Comparison of ENCODE assay signal across 19 mouse cellular contexts in the genomic region with DNA sequence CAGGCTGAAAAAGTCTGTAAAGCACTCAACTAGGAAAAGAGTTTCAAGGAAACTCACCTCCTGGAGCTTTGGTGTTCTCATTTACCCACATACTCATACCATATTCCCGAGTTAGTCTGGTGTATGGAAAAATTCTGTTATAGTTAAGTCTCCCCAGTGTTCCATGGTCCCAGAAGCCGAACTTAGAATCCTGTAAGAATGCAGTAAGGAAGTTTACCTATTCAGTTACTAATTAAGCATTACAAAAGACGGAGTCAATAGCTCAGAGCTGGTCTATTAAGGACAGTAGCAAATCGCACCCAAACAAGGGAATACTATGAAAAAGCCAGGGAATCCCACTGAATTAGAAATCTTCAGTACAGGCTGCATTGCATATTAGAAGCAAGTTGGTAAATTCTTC.
A peak's percentile ranks its signal among the peaks of the same experiment; 100 is the strongest.
DNase-seq lines count a peak whose midpoint lies in the region; ATAC-seq and TF ChIP-seq lines count a peak whose summit lies in the region.
"Had no signal": no experiment of that assay in that cellular context is flagged by ENCODE, and none has a peak within 500 bp of the region (broad histone marks: within the 10 kb centered on the region; RNA-seq: fewer than 3 reads in every experiment).

No protein-coding gene starts in this region.

- H3K4me2 ChIP-seq in intestine, embryonic 16.5 days (ENCODE audit: low read depth, low read length) = no peak overlapping the region
- H3K4me2 ChIP-seq in intestine, embryonic 15.5 days (replicated peaks) = no peak overlapping the region
- H3K4me2 ChIP-seq in liver, postnatal 0 days (ENCODE audit: low read depth, low read length) = no peak overlapping the region
- H3K4me2 ChIP-seq: embryonic facial prominence, embryonic 15.5 days; forebrain, embryonic 15.5 days; heart, embryonic 13.5 days; hindbrain, embryonic 13.5 days had no signal

- no peaks in the 10 kb centered on the region for H3K36me3 ChIP-seq in intestine, embryonic 16.5 days (ENCODE audit: control insufficient read depth, insufficient read depth, low read length)
- no peaks in the 10 kb centered on the region for H3K36me3 ChIP-seq in intestine, embryonic 15.5 days
- no peaks in the 10 kb centered on the region for H3K36me3 ChIP-seq in liver, adult 2 months (ENCODE audit: control insufficient read depth, insufficient read depth, low read length)
- no peaks in the 10 kb centered on the region for H3K36me3 ChIP-seq in liver, postnatal 0 days (replicated peaks; ENCODE audit: insufficient read depth, low read length)
- H3K36me3 ChIP-seq in embryonic facial prominence, embryonic 10.5 days (replicated peaks) = no peaks in the 10 kb centered on the region
- H3K36me3 ChIP-seq: embryonic facial prominence, embryonic 15.5 days; forebrain, embryonic 15.5 days; G1E; heart, embryonic 13.5 days; hindbrain, embryonic 13.5 days had no signal

- no peak overlapping the region for H3K4me3 ChIP-seq in intestine, embryonic 16.5 days (ENCODE audit: low read length)
- H3K4me3 ChIP-seq in intestine, embryonic 15.5 days (replicated peaks) = no peak overlapping the region
- no peak overlapping the region for H3K4me3 ChIP-seq in liver, adult 2 months (ENCODE audit: insufficient read depth, low read depth, low read length)
- no peak overlapping the region for H3K4me3 ChIP-seq in liver, postnatal 0 days (ENCODE audit: low read depth, low read length)
- H3K4me3 ChIP-seq in embryonic facial prominence, embryonic 10.5 days = no peak overlapping the region
- H3K4me3 ChIP-seq: embryonic facial prominence, embryonic 15.5 days; forebrain, embryonic 15.5 days; heart, embryonic 13.5 days; hindbrain, embryonic 13.5 days had no signal

- H3K4me1 ChIP-seq in intestine, embryonic 16.5 days (ENCODE audit: control insufficient read depth, insufficient read depth, low read length) = no peaks in the 10 kb centered on the region
- no peaks in the 10 kb centered on the region for H3K4me1 ChIP-seq in intestine, embryonic 15.5 days (replicated peaks)
- H3K4me1 ChIP-seq in liver, adult 2 months (ENCODE audit: control insufficient read depth, insufficient read depth, low read length) = peaks cover 1% of the 10 kb centered on the region; the same call in 1 of the 2 replicates
- no peaks in the 10 kb centered on the region for H3K4me1 ChIP-seq in liver, postnatal 0 days (ENCODE audit: insufficient read depth)
- H3K4me1 ChIP-seq in embryonic facial prominence, embryonic 10.5 days = no peaks in the 10 kb centered on the region
- H3K4me1 ChIP-seq: embryonic facial prominence, embryonic 15.5 days; forebrain, embryonic 15.5 days; hindbrain, embryonic 13.5 days had no signal

- no peak for TF ChIP-seq CTCF in liver, adult 2 months (IDR thresholded peaks at IDR 0.05; ENCODE audit: low read depth, low read length)
- no peak for TF ChIP-seq CTCF in liver, postnatal 0 days (IDR thresholded peaks at IDR 0.05; ENCODE audit: low read depth)

- no peaks in the 10 kb centered on the region for H3K79me2 ChIP-seq in liver, adult 2 months (ENCODE audit: control insufficient read depth, insufficient read depth, low read length)

- H3K9me3 ChIP-seq in intestine, embryonic 16.5 days (ENCODE audit: control insufficient read depth, low read length) = no peaks in the 10 kb centered on the region
- H3K9me3 ChIP-seq in intestine, embryonic 15.5 days = no peaks in the 10 kb centered on the region
- no peaks in the 10 kb centered on the region for H3K9me3 ChIP-seq in liver, postnatal 0 days (ENCODE audit: low read length)
- H3K9me3 ChIP-seq in embryonic facial prominence, embryonic 10.5 days = no peaks in the 10 kb centered on the region
- H3K9me3 ChIP-seq: embryonic facial prominence, embryonic 15.5 days; forebrain, embryonic 15.5 days; G1E; heart, embryonic 13.5 days; hindbrain, embryonic 13.5 days had no signal

- DNase-seq in liver, adult 2 months (ENCODE audit: extremely low read depth, low read depth, low spot score) = peak; percentile 2
- DNase-seq in liver, postnatal 0 days = no peak
- DNase-seq in ZHBTc4 (ENCODE audit: low read depth, low spot score) = peak; percentile 75
- DNase-seq in embryonic facial prominence, embryonic 10.5 days (ENCODE audit: low spot score) = no peak
- DNase-seq: adrenal gland, adult 2 months; adrenal gland, postnatal 25 days; cerebellum, adult 2 months; cerebellum, postnatal 10 days; gastrocnemius, postnatal 36 days; heart, adult 11 months had no signal

- TF ChIP-seq EP300 in liver, postnatal 0 days (IDR thresholded peaks at IDR 0.05; ENCODE audit: low read depth) = no peak

- 35% methylated on average over 4 of the region's 4 CpGs for WGBS in intestine, embryonic 16.5 days
- 43% methylated on average over 4 of the region's 4 CpGs for WGBS in intestine, embryonic 15.5 days
- 23% methylated on average over 4 of the region's 4 CpGs for WGBS in liver, adult 2 months
- WGBS in liver, postnatal 0 days (ENCODE audit: insufficient replicate concordance) = 33% methylated on average over 4 of the region's 4 CpGs
- WGBS in embryonic facial prominence, embryonic 10.5 days = 40% methylated on average over 4 of the region's 4 CpGs

- H3K27me3 ChIP-seq in intestine, embryonic 16.5 days (replicated peaks; ENCODE audit: control insufficient read depth, insufficient read depth, low read length) = no peaks in the 10 kb centered on the region
- H3K27me3 ChIP-seq in intestine, embryonic 15.5 days (replicated peaks) = no peaks in the 10 kb centered on the region
- H3K27me3 ChIP-seq in liver, adult 2 months (ENCODE audit: control insufficient read depth, insufficient read depth, low read length) = no peaks in the 10 kb centered on the region
- H3K27me3 ChIP-seq in liver, postnatal 0 days (ENCODE audit: insufficient read depth, low read length) = no peaks in the 10 kb centered on the region
- H3K27me3 ChIP-seq in embryonic facial prominence, embryonic 10.5 days (replicated peaks; ENCODE audit: low read depth, poor library complexity, severe bottlenecking) = no peaks in the 10 kb centered on the region
- H3K27me3 ChIP-seq: embryonic facial prominence, embryonic 15.5 days; forebrain, embryonic 15.5 days; heart, embryonic 13.5 days; hindbrain, embryonic 13.5 days had no signal

- no peak overlapping the region for H3K9ac ChIP-seq in intestine, embryonic 16.5 days (ENCODE audit: low read depth, low read length)
- H3K9ac ChIP-seq in intestine, embryonic 15.5 days = no peak overlapping the region
- H3K9ac ChIP-seq in liver, adult 2 months (ENCODE audit: low read depth, low read length) = no peak overlapping the region
- H3K9ac ChIP-seq in liver, postnatal 0 days (replicated peaks) = no peak overlapping the region
- H3K9ac ChIP-seq: embryonic facial prominence, embryonic 15.5 days; forebrain, embryonic 15.5 days; heart, embryonic 13.5 days; hindbrain, embryonic 13.5 days had no signal

- peak; percentile 21; the same call in 1 of the 2 replicates for ATAC-seq in intestine, embryonic 16.5 days
- ATAC-seq in intestine, embryonic 15.5 days = no peak
- ATAC-seq in liver, postnatal 0 days = no peak
- ATAC-seq in erythroblast, adult 5-6 weeks (replicated peaks; ENCODE audit: low FRiP score, poor library complexity, severe bottlenecking) = no peak
- ATAC-seq: forebrain, embryonic 15.5 days; hindbrain, postnatal 0 days had no signal

- TF ChIP-seq POLR2A in liver, adult 2 months (IDR thresholded peaks at IDR 0.05; ENCODE audit: extremely low read depth, insufficient read depth, low read length) = no peak

- no peak overlapping the region for H3K27ac ChIP-seq in intestine, embryonic 16.5 days (ENCODE audit: low read length)
- no peak overlapping the region for H3K27ac ChIP-seq in intestine, embryonic 15.5 days
- H3K27ac ChIP-seq in liver, adult 2 months (replicated peaks; ENCODE audit: insufficient read depth, low read depth, low read length) = no peak overlapping the region
- no peak overlapping the region for H3K27ac ChIP-seq in liver, postnatal 0 days (ENCODE audit: low read depth)
- H3K27ac ChIP-seq in embryonic facial prominence, embryonic 10.5 days (replicated peaks) = no peak overlapping the region
- H3K27ac ChIP-seq: embryonic facial prominence, embryonic 15.5 days; forebrain, embryonic 15.5 days; heart, embryonic 13.5 days; hindbrain, embryonic 13.5 days; hindbrain, postnatal 0 days had no signal

Comparison
In these comparisons a context has a peak if more than half of its experiments do, and no peak if none do; other contexts are left out.
1. DNase-seq: peak in liver, adult 2 months (single experiment) and ZHBTc4 (single experiment); none in liver, postnatal 0 days (single experiment) and embryonic facial prominence, embryonic 10.5 days (single experiment).